Mouse (Mus musculus): Measurements from ENCODE around the gene Vangl1. TPM values are rescaled to one million over a fixed set of nuclear protein-coding genes. Genes with fewer than 3 reads are reported as not detected.

Vangl1 gene
- 14.0 and 15.8 TPM in 2 replicates for polyA plus RNA-seq (2015; fragmentation: Nextera tagmentation; extraction: Ambion mirVana)

DNA sequence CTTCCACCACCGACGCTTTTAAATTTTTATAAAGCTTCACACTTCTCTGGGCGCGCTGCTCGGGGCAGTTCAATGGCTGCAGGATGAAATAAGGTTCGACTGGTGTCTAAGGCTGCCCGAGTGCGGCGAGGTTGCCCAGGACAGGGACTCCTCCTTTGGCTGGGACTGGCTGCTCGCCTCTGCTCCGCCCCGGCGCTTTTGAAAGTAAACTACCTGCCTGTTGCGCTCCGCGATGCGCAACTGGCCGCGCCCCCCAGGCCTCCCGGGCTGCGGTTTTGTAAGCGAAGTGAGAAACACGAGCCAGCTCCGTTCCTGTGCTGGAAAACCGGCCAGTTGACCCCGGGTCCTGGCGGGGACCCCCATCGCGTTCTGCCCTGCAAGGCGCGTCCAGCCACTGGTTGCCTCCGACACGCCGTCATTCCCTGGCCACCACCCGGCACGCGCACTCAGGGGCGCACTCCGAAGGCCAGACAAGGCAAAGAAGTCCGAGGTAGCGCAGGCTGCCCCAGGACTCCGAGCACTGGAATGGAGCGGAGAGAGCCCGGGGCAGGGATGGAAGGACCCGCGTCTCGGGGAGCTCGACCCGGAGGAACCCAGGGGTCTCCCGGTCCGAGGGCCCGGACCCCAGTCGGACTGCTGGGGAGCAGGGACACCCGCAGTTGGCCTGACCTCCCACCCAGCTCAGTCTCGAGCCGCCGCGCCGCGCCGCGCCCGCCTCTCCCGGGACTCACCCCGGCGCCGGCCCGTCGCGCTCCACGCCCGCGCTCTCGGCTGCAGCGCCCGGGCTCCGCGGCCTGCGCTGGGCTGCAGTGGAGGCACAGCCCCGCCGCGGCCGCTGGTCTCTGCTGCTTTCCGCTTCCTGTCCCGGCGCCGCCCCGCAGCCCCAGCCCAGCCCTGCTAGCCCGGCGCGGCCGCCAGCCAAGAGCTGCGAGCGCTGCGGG lies at the start of gene Vangl1:
Gene Vangl1, minus strand, starts transcription at position 913 of the 941 bp plus-strand sequence.
- ATAC-seq = peak; percentile 94
- H3K4me1 ChIP-seq (ENCODE audit: insufficient read depth, low read depth, low read length) = peaks cover 3% of the 10 kb centered on the region; the same call in 1 of the 2 replicates
- H3K9ac ChIP-seq (replicated peaks; ENCODE audit: low read depth) = peak within 1 kb of the TSS; percentile 44
- no peaks in the 10 kb centered on the region for H3K36me3 ChIP-seq (ENCODE audit: insufficient read depth, low read length)
- whole genome bisulfite sequencing = under 1% methylated on average over 55 of the region's 95 CpGs
- peak within 1 kb of the TSS; percentile 74 for H3K27ac ChIP-seq (ENCODE audit: low read length)
- no peaks in the 10 kb centered on the region for H3K27me3 ChIP-seq (replicated peaks; ENCODE audit: insufficient read depth, low read length)
- H3K4me2 ChIP-seq (replicated peaks; ENCODE audit: low read depth, low read length) = peak within 1 kb of the TSS; percentile 85
- TF ChIP-seq CTCF (IDR thresholded peaks at IDR 0.05) (peak; percentile 14; the same call in 1 of the 2 replicates), EP300 (IDR thresholded peaks at IDR 0.05) (no peak)
- H3K9me3 ChIP-seq (ENCODE audit: low read length) = no peaks in the 10 kb centered on the region
- peak; percentile 86 for DNase-seq (ENCODE audit: low spot score)
- peak within 1 kb of the TSS; percentile 73 for H3K4me3 ChIP-seq (ENCODE audit: low read depth, low read length)

GRCm38 (mm10) chr3:102253554-102253953 lies 49.1 kb upstream of the Vangl1 start:
- 60% methylated on average over 4 of the region's 4 CpGs for WGBS
- Histone ChIP-seq H3K4me2 (replicated peaks; ENCODE audit: low read depth, low read length) (no peak overlapping the region), H3K9ac (replicated peaks; ENCODE audit: low read depth) (no peak overlapping the region), H3K27ac (ENCODE audit: low read length) (no peak overlapping the region), H3K4me3 (ENCODE audit: low read depth, low read length) (no peak overlapping the region), H3K27me3 (replicated peaks; ENCODE audit: insufficient read depth, low read length) (no peaks in the 10 kb centered on the region), H3K4me1 (ENCODE audit: insufficient read depth, low read depth, low read length) (no peaks in the 10 kb centered on the region), H3K9me3 (ENCODE audit: low read length) (no peaks in the 10 kb centered on the region), H3K36me3 (ENCODE audit: insufficient read depth, low read length) (no peaks in the 10 kb centered on the region)
- TF ChIP-seq EP300 (IDR thresholded peaks at IDR 0.05) (no peak), CTCF (IDR thresholded peaks at IDR 0.05) (no peak)
- DNase-seq (ENCODE audit: low spot score) (no peak), ATAC-seq (no peak)

- no peak for TF ChIP-seq CTCF (IDR thresholded peaks at IDR 0.05)
- TF ChIP-seq EP300 (IDR thresholded peaks at IDR 0.05) = no peak
- Histone ChIP-seq H3K27me3 (replicated peaks; ENCODE audit: insufficient read depth, low read length) (no peaks in the 10 kb centered on the region), H3K9ac (replicated peaks; ENCODE audit: low read depth) (no peak overlapping the region), H3K4me2 (replicated peaks; ENCODE audit: low read depth, low read length) (no peak overlapping the region), H3K4me3 (ENCODE audit: low read depth, low read length) (no peak overlapping the region), H3K4me1 (ENCODE audit: insufficient read depth, low read depth, low read length) (no peaks in the 10 kb centered on the region), H3K36me3 (ENCODE audit: insufficient read depth, low read length) (no peaks in the 10 kb centered on the region), H3K9me3 (ENCODE audit: low read length) (no peaks in the 10 kb centered on the region), H3K27ac (ENCODE audit: low read length) (no peak overlapping the region)
- DNase-seq (ENCODE audit: low spot score) (no peak), ATAC-seq (no peak)
- 75% methylated on average over 3 of the region's 3 CpGs for WGBS
Observed at GRCm38 (mm10) chr3:102252927-102253326, 48.4 kb upstream of the Vangl1 start.

- no peak for ATAC-seq
- no peak for DNase-seq (ENCODE audit: low spot score)
- no peaks in the 10 kb centered on the region for H3K9me3 ChIP-seq (ENCODE audit: low read length)
- H3K36me3 ChIP-seq (ENCODE audit: insufficient read depth, low read length) = no peaks in the 10 kb centered on the region
- no peaks in the 10 kb centered on the region for H3K4me1 ChIP-seq (ENCODE audit: insufficient read depth, low read depth, low read length)
- no peak overlapping the region for H3K9ac ChIP-seq (replicated peaks; ENCODE audit: low read depth)
- no peak for TF ChIP-seq EP300 (IDR thresholded peaks at IDR 0.05)
- no peak for TF ChIP-seq CTCF (IDR thresholded peaks at IDR 0.05)
- no peak overlapping the region for H3K27ac ChIP-seq (ENCODE audit: low read length)
- no peaks in the 10 kb centered on the region for H3K27me3 ChIP-seq (replicated peaks; ENCODE audit: insufficient read depth, low read length)
- no peak overlapping the region for H3K4me3 ChIP-seq (ENCODE audit: low read depth, low read length)
- H3K4me2 ChIP-seq (replicated peaks; ENCODE audit: low read depth, low read length) = no peak overlapping the region
- WGBS = 92% methylated on average over 3 of the region's 3 CpGs
Observed at GRCm38 (mm10) chr3:102250873-102251272, 46.4 kb upstream of the Vangl1 start.

- Histone ChIP-seq H3K4me2 (replicated peaks; ENCODE audit: low read depth, low read length) (no peak overlapping the region), H3K27me3 (replicated peaks; ENCODE audit: insufficient read depth, low read length) (no peaks in the 10 kb centered on the region), H3K9ac (replicated peaks; ENCODE audit: low read depth) (no peak overlapping the region), H3K4me1 (ENCODE audit: insufficient read depth, low read depth, low read length) (no peaks in the 10 kb centered on the region), H3K36me3 (ENCODE audit: insufficient read depth, low read length) (no peaks in the 10 kb centered on the region), H3K27ac (ENCODE audit: low read length) (no peak overlapping the region), H3K4me3 (ENCODE audit: low read depth, low read length) (no peak overlapping the region), H3K9me3 (ENCODE audit: low read length) (no peaks in the 10 kb centered on the region)
- ATAC-seq = peak; percentile 40; the same call in 1 of the 2 replicates
- peak; percentile 78 for DNase-seq (ENCODE audit: low spot score)
- 52% methylated on average over 9 of the region's 9 CpGs for WGBS
- TF ChIP-seq CTCF (IDR thresholded peaks at IDR 0.05) = peak; percentile 95
- no peak for TF ChIP-seq EP300 (IDR thresholded peaks at IDR 0.05)
Observed at GRCm38 (mm10) chr3:102249401-102249991, 45.0 kb upstream of the Vangl1 start.

DNA sequence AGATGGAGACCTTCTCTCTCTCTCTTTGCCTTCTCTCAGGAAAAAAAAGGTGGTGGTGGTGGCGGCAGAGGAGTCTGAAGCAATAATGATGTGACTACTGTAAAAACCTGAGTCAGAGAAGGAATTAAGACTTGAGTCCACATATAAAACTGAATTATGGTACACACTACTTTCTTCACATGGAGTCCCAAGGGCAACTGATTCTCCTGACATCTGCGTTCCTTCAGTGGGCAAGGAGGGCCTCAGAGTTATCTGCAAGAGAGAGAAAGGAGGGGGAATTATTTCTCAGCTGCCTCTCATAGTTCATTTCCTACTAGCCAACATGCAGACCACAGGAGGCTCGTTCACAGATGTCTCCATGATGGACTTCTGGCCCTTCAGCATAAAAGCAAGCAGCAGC lies 40.1 kb upstream of the Vangl1 start:
- ATAC-seq = no peak
- no peaks in the 10 kb centered on the region for H3K9me3 ChIP-seq (ENCODE audit: low read length)
- H3K36me3 ChIP-seq (ENCODE audit: insufficient read depth, low read length) = no peaks in the 10 kb centered on the region
- DNase-seq (ENCODE audit: low spot score) = no peak
- no peaks in the 10 kb centered on the region for H3K4me1 ChIP-seq (ENCODE audit: insufficient read depth, low read depth, low read length)
- no peak overlapping the region for H3K27ac ChIP-seq (ENCODE audit: low read length)
- no peaks in the 10 kb centered on the region; the same call in 1 of the 2 replicates for H3K27me3 ChIP-seq (replicated peaks; ENCODE audit: insufficient read depth, low read length)
- no peak overlapping the region for H3K4me3 ChIP-seq (ENCODE audit: low read depth, low read length)
- 82% methylated on average over 3 of the region's 3 CpGs for WGBS
- H3K9ac ChIP-seq (replicated peaks; ENCODE audit: low read depth) = no peak overlapping the region
- no peak for TF ChIP-seq CTCF (IDR thresholded peaks at IDR 0.05)
- TF ChIP-seq EP300 (IDR thresholded peaks at IDR 0.05) = no peak
- no peak overlapping the region for H3K4me2 ChIP-seq (replicated peaks; ENCODE audit: low read depth, low read length)
